Mouse (Mus musculus) embryonic stem cell, embryonic (primary cell): ENCODE data around the gene Shq1.

Experiments
- CTCF ChIA-PET, 4 experiments: fragments of 300-600 bp in 2 of 4; fragments of 350-600 bp in 2 of 4; sonication (Branson Sonifier 250); formaldehyde crosslinking; loops; one replicate each; lab custom pipeline; 2022; ENCODE audit warnings: inconsistent platforms in 2 of 4; lab: Charles Lee
- POLR2A ChIA-PET, 4 experiments: fragments of 300-600 bp in 2 of 4; fragments of 350-600 bp in 2 of 4; sonication (Branson Sonifier 250); formaldehyde crosslinking; loops; one replicate each; lab custom pipeline; 2022; ENCODE audit warnings: antibody characterized with exemption in 4 of 4, inconsistent platforms in 1 of 4; lab: Charles Lee

Shq1 gene

GRCm38 (mm10) chr6:100622861-100623507, 48.0 kb downstream of the Shq1 start:
- ChIA-PET POLR2A (interaction anchor here in 1 of 4 experiments (0.6 to 1.6 kb wide), 3 partner anchors 13 to 99 kb away, joined by 3 read pairs; no protein-coding TSS in a partner anchor), CTCF (interaction anchor here in 2 of 4 experiments (0.6 to 1.3 kb wide), 3 partner anchors 23 to 260 kb away, joined by 3 to 5 read pairs (median 3); no protein-coding TSS in a partner anchor)

DNA sequence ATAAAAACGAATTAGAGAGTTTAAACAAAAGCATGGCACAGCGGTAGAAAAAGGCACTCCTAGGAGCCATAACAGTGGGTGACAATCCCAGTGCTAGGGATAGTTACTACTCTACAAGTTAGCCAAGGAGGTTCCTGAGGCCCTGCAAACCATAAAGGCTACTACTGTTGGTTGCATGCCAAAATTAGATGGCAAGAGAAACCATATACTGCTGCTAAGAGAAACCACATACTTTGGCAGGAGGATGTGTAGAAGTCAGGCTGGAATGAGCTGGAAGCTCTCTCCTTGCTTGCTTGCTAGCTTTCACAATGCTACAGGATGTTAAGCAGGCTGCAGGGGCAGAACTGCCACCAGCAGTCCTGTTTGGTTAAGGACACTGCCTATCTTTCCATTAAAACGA, 50.5 kb downstream of the Shq1 start:
- POLR2A ChIA-PET: interaction anchor here in 3 of 4 experiments (0.6 to 1.2 kb wide), 5 partner anchors 15 to 304 kb away, joined by 3 to 9 read pairs (median 4); no protein-coding TSS in a partner anchor
- CTCF ChIA-PET: interaction anchor here in 1 of 4 experiments (0.6 kb wide), 1 partner anchor 1390 kb away, joined by 9 read pairs; no protein-coding TSS in a partner anchor

- ChIA-PET CTCF (interaction anchor here in 1 of 4 experiments (0.6 kb wide), 1 partner anchor 41 kb away, joined by 3 read pairs; no protein-coding TSS in a partner anchor), POLR2A (interaction anchor here in 1 of 4 experiments (1.4 kb wide), 1 partner anchor 12 kb away, joined by 3 read pairs; no protein-coding TSS in a partner anchor)
Measured at GRCm38 (mm10) chr6:100619309-100619708, 51.6 kb downstream of the Shq1 start.

- ChIA-PET POLR2A (no interaction called here), CTCF (no interaction called here)
Measured at GRCm38 (mm10) chr6:100616133-100616532, 54.8 kb downstream of the Shq1 start.

DNA sequence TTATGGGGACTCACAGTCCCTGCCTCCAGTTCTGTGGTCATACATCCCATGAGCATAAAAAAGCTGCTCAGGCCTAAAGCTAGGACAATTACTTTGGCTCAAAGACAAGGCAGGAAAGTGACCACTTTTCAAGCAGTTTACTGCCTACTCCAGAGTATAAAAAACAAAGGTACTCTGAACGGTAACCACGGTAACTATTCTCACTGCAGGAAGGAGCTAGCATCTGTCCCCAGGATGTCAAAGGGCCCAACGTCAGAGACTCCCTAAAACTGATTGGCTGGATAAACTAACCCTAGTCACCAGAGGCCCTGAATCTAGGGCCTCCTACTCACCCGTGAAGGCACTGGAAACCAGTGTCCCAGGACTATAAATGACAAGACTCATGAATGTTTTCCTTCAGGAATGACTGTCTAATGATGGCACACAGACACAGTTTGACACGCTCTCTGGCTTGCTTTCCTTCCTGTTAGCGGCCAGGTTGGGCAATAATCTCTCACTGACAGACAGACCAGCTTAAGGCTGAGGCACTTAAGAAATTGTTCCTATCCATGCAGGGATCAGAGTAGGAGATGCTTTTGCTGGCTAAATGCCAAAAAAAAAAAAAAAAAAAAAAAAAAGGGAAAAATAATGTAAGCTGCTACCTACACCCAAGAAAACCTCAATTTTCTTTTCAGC, 57.2 kb downstream of the Shq1 start:
- POLR2A ChIA-PET: interaction anchor here (0.6 to 1.4 kb wide), 11 partner anchors 11 to 605 kb away, joined by 3 to 17 read pairs (median 4); no protein-coding TSS in a partner anchor
- CTCF ChIA-PET: interaction anchor here in 1 of 4 experiments (0.6 to 1.2 kb wide), 4 partner anchors 32 to 929 kb away, joined by 3 to 6 read pairs (median 4); no protein-coding TSS in a partner anchor

DNA sequence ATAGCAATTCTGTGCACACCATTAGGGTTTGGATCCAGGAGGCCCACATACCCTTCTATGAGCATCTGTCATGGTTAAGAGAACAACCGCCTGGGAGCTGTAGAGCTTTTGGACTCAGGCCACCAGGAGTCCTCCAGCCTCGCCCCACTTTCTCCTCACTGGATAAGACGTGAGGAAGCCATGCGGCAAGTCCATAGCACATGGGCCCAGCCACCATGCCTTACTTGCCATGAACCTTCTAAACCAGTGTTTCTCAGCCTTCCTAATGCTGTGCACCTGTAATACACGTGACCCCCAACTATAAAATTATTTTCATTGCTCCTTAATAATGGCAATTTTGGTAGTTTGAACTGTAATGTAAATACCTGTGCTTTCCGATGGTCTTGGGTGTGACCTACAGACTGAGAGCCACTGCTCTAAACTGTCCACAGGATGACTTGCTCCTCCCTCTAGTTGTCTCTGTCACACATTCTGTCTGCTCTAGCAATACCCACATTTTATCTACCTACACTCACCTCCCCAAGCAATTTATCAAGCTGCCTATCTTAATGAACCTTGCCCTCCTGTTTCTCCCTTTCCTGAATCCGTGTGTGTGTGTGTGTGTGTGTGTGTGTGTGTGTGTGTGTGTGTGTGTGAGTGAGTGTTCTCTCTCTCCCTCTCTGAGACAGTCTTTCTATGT, 59.9 kb downstream of the Shq1 start:
- POLR2A ChIA-PET: interaction anchor here in 3 of 4 experiments (0.6 to 1.2 kb wide), 4 partner anchors 11 to 324 kb away, joined by 3 read pairs; no protein-coding TSS in a partner anchor
- CTCF ChIA-PET: interaction anchor here (0.6 to 3.8 kb wide), 11 partner anchors 33 to 584 kb away, joined by 3 to 24 read pairs (median 3); no protein-coding TSS in a partner anchor

DNA sequence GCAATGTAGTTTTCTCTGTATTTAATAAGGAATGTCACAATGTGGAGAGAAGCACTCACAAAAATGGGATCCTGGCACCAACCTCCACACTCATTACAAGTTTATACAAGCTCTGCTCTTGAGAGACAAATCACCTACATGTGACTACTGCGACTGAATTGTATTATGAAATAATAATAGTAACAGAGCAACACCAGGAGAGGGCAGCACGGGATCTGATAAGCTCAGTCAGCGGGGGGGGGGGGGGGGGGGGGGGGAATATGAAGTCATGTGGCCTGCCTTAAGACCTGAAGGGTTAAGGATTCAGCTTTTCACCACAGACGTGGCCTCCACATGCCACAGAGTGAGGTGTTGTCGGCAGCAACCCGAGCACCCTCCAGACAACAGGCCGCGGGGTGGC, 60.8 kb downstream of the Shq1 start:
- ChIA-PET CTCF (interaction anchor here (0.6 to 3.8 kb wide), 14 partner anchors 10 to 1506 kb away, joined by 3 to 24 read pairs (median 3); no protein-coding TSS in a partner anchor), POLR2A (interaction anchor here in 3 of 4 experiments (0.6 to 0.9 kb wide), 4 partner anchors 12 to 323 kb away, joined by 3 read pairs; no protein-coding TSS in a partner anchor)

DNA sequence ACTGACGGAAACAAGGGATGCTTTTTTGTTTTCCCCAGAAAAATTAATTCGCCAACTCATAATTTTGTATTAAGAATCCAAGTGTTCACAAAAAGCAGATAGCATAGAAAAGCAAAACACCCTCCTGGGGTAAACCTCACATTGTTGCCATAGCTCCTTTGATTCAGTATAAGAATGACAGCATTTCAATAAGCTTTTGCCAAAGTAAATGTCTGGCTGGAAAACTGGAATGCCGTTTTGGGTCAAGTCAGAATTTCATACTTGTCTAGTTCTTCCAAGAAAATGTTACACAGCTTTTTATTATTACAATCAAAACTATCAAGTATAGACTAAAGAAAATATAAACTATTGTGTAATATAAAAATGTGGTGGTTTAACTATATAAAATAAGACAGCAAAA, 61.7 kb downstream of the Shq1 start:
- CTCF ChIA-PET: interaction anchor here in 3 of 4 experiments (1.3 to 3.8 kb wide), 3 partner anchors 36 to 37 kb away, joined by 8 to 24 read pairs (median 20); no protein-coding TSS in a partner anchor
- POLR2A ChIA-PET: interaction anchor here in 1 of 4 experiments (0.7 kb wide), 1 partner anchor 75 kb away, joined by 3 read pairs; no protein-coding TSS in a partner anchor

DNA sequence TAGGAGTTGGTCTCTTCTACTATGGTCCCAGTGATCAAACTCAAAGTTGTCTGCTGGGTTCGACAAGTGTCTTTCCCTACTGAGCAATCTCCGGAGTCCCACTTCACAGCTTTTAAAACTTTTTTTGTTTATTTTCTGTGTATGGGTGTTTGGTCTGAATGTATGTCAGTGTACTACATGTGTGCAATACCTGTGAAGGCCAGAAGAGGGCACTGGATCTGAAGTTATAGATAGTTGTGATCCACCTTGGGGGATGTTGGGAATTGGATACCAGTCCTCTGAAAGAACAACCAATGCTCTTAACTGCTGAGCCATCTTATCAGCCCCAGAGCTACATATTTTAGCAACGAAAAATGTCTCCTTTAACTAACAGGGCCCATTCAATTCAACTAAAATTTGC, 62.5 kb downstream of the Shq1 start:
- CTCF ChIA-PET: interaction anchor here in 3 of 4 experiments (0.6 to 3.8 kb wide), 4 partner anchors 37 to 42 kb away, joined by 3 to 24 read pairs (median 12); no protein-coding TSS in a partner anchor
- POLR2A ChIA-PET: no interaction called here

- CTCF ChIA-PET: interaction anchor here in 3 of 4 experiments (0.6 to 0.8 kb wide), 3 partner anchors 39 to 1594 kb away, joined by 3 to 4 read pairs (median 3); no protein-coding TSS in a partner anchor
Measured at GRCm38 (mm10) chr6:100606805-100607204, 64.2 kb downstream of the Shq1 start.

GRCm38 (mm10) chr6:100603702-100604101, 67.3 kb downstream of the Shq1 start:
- CTCF ChIA-PET: no interaction called here
- POLR2A ChIA-PET: interaction anchor here in 1 of 4 experiments (1.1 to 1.2 kb wide), 2 partner anchors 22 to 41 kb away, joined by 3 read pairs; no protein-coding TSS in a partner anchor

More at GRCm38 (mm10) chr6:100606805-100607204, 64.2 kb downstream of the Shq1 start:
- POLR2A ChIA-PET: interaction anchor here in 1 of 4 experiments (0.8 kb wide), 1 partner anchor 36 kb away, joined by 3 read pairs; no protein-coding TSS in a partner anchor

DNA sequence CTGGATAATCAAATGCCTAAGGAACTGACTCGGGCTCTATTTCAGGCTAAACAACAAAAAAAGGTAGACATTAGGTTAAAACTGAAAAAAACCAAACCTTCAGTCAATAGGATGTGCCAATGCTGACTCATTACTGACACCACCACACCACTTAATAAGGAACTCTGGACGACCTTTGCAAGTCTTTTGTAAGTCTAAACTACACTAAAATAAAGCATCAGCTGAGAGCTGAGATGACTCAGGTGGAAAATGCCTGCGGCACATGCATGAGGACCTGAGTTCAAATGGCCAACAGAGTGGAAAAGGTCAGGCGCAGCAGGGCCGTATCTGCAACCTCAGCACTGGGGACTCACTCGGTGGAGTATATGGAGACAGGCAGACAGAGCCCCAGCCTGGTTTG, 69.3 kb downstream of the Shq1 start:
- ChIA-PET POLR2A (interaction anchor here in 2 of 4 experiments (0.9 to 1.2 kb wide), 4 partner anchors 11 to 37 kb away, joined by 3 to 6 read pairs (median 4); no protein-coding TSS in a partner anchor), CTCF (no interaction called here)

DNA sequence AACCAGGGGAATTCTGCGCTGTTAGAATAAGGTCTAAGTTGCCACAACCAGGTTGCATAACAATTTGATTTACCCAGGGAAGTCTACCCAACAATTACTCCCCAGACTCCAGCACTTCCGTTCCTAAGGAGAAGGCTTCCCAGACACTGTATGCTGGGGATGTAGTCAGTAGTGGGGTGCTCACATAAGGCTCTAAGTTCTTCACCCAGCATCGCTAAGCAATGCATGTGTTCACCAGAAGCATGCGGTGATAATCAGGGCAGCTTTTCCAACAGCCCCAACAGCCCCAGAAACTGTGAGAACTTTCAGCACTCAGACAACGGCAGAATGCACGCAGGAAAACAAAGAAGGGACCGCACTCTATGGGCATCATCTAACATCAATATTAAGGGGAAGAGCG, 77.1 kb downstream of the Shq1 start:
- ChIA-PET POLR2A (interaction anchor here in 1 of 4 experiments (1.0 kb wide), 1 partner anchor 12 kb away, joined by 3 read pairs; no protein-coding TSS in a partner anchor), CTCF (interaction anchor here in 1 of 4 experiments (1.0 kb wide), 1 partner anchor 30 kb away, joined by 3 read pairs; no protein-coding TSS in a partner anchor)

DNA sequence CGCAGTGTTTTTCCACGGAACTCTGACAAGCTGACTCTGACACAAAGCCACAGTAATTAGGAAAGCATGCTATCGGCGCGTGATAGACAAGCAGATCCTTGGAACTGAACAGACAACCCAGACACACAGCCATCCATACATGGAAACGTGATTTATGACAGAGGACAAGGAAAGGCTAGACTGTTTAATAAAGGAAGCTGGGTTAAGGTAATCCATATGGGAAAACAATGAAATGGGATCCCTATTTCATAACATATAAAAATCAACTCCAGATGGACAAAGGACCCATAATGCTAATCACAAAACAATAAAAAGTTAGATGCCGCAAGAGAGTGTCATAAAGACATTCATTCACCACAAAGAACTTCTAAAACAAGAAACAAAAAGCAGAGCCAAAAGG, 78.0 kb downstream of the Shq1 start:
- ChIA-PET POLR2A (no interaction called here), CTCF (interaction anchor here in 1 of 4 experiments (0.7 kb wide), 1 partner anchor 727 kb away, joined by 4 read pairs; no protein-coding TSS in a partner anchor)

GRCm38 (mm10) chr6:100590602-100591001, 80.4 kb downstream of the Shq1 start:
- ChIA-PET CTCF (interaction anchor here in 1 of 4 experiments (0.6 kb wide), 1 partner anchor 119 kb away, joined by 5 read pairs; no protein-coding TSS in a partner anchor), POLR2A (interaction anchor here in 2 of 4 experiments (0.6 to 1.1 kb wide), 3 partner anchors 9 to 27 kb away, joined by 3 to 4 read pairs (median 3); no protein-coding TSS in a partner anchor)

DNA sequence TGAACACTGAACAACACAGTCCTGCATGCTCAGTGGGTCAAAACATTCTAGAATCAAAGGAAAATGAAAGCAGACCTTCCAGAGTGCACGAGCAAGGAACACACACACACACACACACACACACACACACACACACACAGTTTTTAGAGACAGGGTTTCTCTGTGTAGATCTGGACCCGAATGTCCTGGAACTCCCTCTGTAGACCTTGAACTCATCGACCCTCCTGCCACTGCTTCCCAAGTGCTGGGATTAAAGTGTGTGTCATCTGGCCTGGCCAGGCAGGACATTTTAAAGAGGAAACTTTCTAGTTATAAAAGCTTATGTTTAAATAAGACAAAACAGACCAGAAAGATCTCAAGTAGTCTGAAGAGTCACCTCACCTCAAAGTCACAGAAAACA, 82.1 kb downstream of the Shq1 start:
- POLR2A ChIA-PET: no interaction called here
- CTCF ChIA-PET: no interaction called here

GRCm38 (mm10) chr6:100586758-100587157, 84.2 kb downstream of the Shq1 start:
- POLR2A ChIA-PET: interaction anchor here in 1 of 4 experiments (0.6 to 1.0 kb wide), 2 partner anchors 17 to 983 kb away, joined by 3 to 5 read pairs; no protein-coding TSS in a partner anchor
- CTCF ChIA-PET: no interaction called here
